Mouse (Mus musculus): ENCODE measurements at regions not wholly inside any gene's neighbourhood (a gene's known extent, or its start where the extent isn't known, plus 50 kb on each side); places are given as distances from the start of the nearest gene placed in this dataset.

DNA sequence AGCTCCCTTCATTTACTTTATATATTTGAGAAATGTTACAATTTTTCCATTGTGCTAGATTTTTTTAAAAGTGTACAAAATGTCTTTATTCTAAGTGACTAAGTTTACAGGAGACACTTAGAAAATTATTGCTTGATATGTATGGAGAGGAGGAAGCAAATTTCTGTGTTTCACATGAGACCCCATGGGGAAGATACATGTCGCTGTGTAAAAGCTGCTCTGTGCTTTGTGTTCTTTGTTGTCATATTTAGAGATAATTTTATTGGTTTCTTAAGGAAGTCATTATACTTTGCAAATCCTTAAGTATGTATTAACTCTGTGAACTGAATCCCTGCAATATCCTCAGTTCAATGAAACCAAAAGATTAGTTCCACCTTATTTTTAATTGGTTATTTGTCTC, 406.0 kb upstream of the 1700003H04Rik start:
- no peaks in the 10 kb centered on the region for H3K4me1 ChIP-seq (replicated peaks; ENCODE audit: insufficient read depth, low read length)
- no peak overlapping the region for H3K27ac ChIP-seq
- no peak overlapping the region for H3K4me2 ChIP-seq (ENCODE audit: low read length)
- no peak overlapping the region for H3K9ac ChIP-seq (ENCODE audit: low read depth, low read length)
- DNase-seq (ENCODE audit: low spot score) (no peak), ATAC-seq (replicated peaks; ENCODE audit: low FRiP score, low read depth) (no peak)
- no peaks in the 10 kb centered on the region for H3K36me3 ChIP-seq (ENCODE audit: insufficient read depth, low read length)
- H3K4me3 ChIP-seq (replicated peaks; ENCODE audit: low read depth, low read length), result no peak overlapping the region
- no peaks in the 10 kb centered on the region for H3K27me3 ChIP-seq (ENCODE audit: insufficient read depth, low read length)
- H3K9me3 ChIP-seq (replicated peaks; ENCODE audit: low read length), result no peaks in the 10 kb centered on the region
- no peak for TF ChIP-seq CTCF (IDR thresholded peaks at IDR 0.05; ENCODE audit: low read depth)
- 85% methylated on average over 1 of the region's 1 CpGs for WGBS

DNA sequence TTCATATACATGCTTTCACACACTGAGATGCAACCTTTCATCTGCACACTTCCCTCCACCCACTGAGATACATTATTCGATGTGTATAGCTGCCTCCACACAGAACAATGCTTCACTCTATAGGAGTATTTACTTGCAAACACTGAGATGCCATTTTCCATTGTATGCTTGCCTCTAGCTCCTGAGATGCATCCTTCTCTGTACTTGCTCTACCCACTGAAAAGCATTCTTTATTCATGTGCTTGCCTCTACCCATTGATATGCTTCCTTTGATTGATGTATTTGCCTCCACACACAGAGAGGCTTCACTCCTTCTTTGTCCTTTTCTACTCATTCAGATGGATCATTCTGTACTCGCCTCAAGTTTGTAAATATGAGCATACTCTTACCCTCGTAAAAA, 405.6 kb upstream of the 1700003H04Rik start:
- Histone ChIP-seq H3K4me2 (ENCODE audit: low read length) (no peak overlapping the region), H3K27ac (no peak overlapping the region), H3K4me3 (replicated peaks; ENCODE audit: low read depth, low read length) (no peak overlapping the region), H3K4me1 (replicated peaks; ENCODE audit: insufficient read depth, low read length) (no peaks in the 10 kb centered on the region), H3K9ac (ENCODE audit: low read depth, low read length) (no peak overlapping the region), H3K36me3 (ENCODE audit: insufficient read depth, low read length) (no peaks in the 10 kb centered on the region), H3K27me3 (ENCODE audit: insufficient read depth, low read length) (no peaks in the 10 kb centered on the region), H3K9me3 (replicated peaks; ENCODE audit: low read length) (no peaks in the 10 kb centered on the region)
- ATAC-seq (replicated peaks; ENCODE audit: low FRiP score, low read depth) (no peak), DNase-seq (ENCODE audit: low spot score) (no peak)
- 84% methylated on average over 3 of the region's 3 CpGs for WGBS
- no peak for TF ChIP-seq CTCF (IDR thresholded peaks at IDR 0.05; ENCODE audit: low read depth)

DNA sequence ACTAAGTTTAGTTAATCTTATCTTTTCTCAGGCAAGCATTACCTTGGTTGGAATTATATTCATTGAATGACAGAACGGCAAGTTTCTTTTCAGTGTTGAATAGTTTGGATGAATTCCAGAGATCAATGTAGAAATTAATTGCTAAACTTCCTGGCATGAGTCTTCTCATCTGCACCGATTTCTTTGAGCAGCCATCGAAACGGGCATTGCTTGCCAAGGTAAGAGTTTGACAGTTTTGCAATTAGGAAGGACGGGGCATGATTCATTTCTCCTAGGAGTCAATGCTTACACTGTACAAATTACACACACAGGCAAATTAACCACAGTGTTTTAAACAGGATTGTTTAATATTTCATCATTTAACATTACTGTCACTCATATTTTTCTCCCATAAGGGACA, 404.5 kb upstream of the 1700003H04Rik start:
- no peaks in the 10 kb centered on the region for H3K4me1 ChIP-seq (replicated peaks; ENCODE audit: insufficient read depth, low read length)
- WGBS, result 88% methylated on average over 5 of the region's 5 CpGs

DNA sequence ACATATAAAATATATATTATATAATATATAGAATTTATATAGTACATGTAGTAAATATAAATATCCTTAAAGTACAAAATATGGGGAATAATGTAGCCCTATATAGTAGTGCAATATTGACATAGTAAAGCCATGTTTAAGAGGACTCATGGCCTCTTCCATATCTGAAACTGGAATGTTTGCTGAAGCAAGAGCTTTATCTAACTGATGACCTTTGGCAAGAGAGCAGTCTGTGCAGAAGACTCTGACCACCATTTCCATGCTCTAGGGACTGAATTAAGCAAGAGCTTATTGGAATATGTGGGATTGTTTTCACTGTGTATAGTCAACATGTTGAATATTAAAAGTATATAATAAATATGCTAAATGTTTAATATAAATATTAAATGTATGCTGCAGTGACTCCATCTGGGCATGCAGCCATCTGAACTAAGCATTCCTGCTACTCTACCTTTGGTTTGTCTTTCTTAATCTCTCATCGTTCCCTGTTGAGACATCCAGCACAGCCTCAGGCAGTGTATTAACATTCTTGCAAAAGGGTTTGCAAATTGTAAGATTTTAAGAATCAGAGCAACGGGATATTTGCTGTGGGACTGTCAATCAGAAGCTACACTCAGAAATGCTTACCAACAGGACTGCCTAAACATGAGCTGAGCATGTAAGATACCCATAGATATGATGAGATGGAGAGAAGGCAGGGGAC, 354.4 kb upstream of the 1700003H04Rik start:
- H3K27me3 ChIP-seq (ENCODE audit: insufficient read depth, low read length), result no peaks in the 10 kb centered on the region
- H3K9ac ChIP-seq (ENCODE audit: low read depth, low read length), result no peak overlapping the region
- H3K9me3 ChIP-seq (replicated peaks; ENCODE audit: low read length), result no peaks in the 10 kb centered on the region
- H3K4me3 ChIP-seq (replicated peaks; ENCODE audit: low read depth, low read length), result no peak overlapping the region
- ATAC-seq (replicated peaks; ENCODE audit: low FRiP score, low read depth) (no peak), DNase-seq (ENCODE audit: low spot score) (no peak)
- WGBS, result 89% methylated on average over 2 of the region's 2 CpGs
- H3K4me1 ChIP-seq (replicated peaks; ENCODE audit: insufficient read depth, low read length), result no peaks in the 10 kb centered on the region
- no peak overlapping the region for H3K27ac ChIP-seq
- H3K4me2 ChIP-seq (ENCODE audit: low read length), result no peak overlapping the region
- no peak for TF ChIP-seq CTCF (IDR thresholded peaks at IDR 0.05; ENCODE audit: low read depth)
- H3K36me3 ChIP-seq (ENCODE audit: insufficient read depth, low read length), result no peaks in the 10 kb centered on the region

More for the DNA sequence above, 404.5 kb upstream of the 1700003H04Rik start:
- H3K4me3 ChIP-seq (replicated peaks; ENCODE audit: low read depth, low read length), result no peak overlapping the region
- H3K27me3 ChIP-seq (ENCODE audit: insufficient read depth, low read length), result no peaks in the 10 kb centered on the region
- ATAC-seq (replicated peaks; ENCODE audit: low FRiP score, low read depth) (no peak), DNase-seq (ENCODE audit: low spot score) (no peak)
- TF ChIP-seq CTCF (IDR thresholded peaks at IDR 0.05; ENCODE audit: low read depth), result no peak
- no peak overlapping the region for H3K27ac ChIP-seq
- no peak overlapping the region for H3K9ac ChIP-seq (ENCODE audit: low read depth, low read length)
- H3K36me3 ChIP-seq (ENCODE audit: insufficient read depth, low read length), result no peaks in the 10 kb centered on the region
- H3K9me3 ChIP-seq (replicated peaks; ENCODE audit: low read length), result no peaks in the 10 kb centered on the region
- H3K4me2 ChIP-seq (ENCODE audit: low read length), result no peak overlapping the region

- Histone ChIP-seq H3K27me3 (ENCODE audit: insufficient read depth, low read length) (no peaks in the 10 kb centered on the region), H3K4me1 (replicated peaks; ENCODE audit: insufficient read depth, low read length) (no peaks in the 10 kb centered on the region), H3K4me3 (replicated peaks; ENCODE audit: low read depth, low read length) (no peak overlapping the region), H3K9ac (ENCODE audit: low read depth, low read length) (no peak overlapping the region), H3K4me2 (ENCODE audit: low read length) (no peak overlapping the region), H3K27ac (no peak overlapping the region), H3K9me3 (replicated peaks; ENCODE audit: low read length) (no peaks in the 10 kb centered on the region), H3K36me3 (ENCODE audit: insufficient read depth, low read length) (no peaks in the 10 kb centered on the region)
- DNase-seq (ENCODE audit: low spot score), result no peak
- no peak for ATAC-seq (replicated peaks; ENCODE audit: low FRiP score, low read depth)
- 90% methylated on average over 1 of the region's 1 CpGs for WGBS
- TF ChIP-seq CTCF (IDR thresholded peaks at IDR 0.05; ENCODE audit: low read depth), result no peak
These were observed 351.8 kb upstream of the 1700003H04Rik start for GRCm38 (mm10) chr3:124932655-124933054.

GRCm38 (mm10) chr3:124930773-124931607, 350.1 kb upstream of the 1700003H04Rik start:
- 33% methylated on average over 15 of the region's 15 CpGs for WGBS
- no peaks in the 10 kb centered on the region for H3K36me3 ChIP-seq (ENCODE audit: insufficient read depth, low read length)
- H3K9ac ChIP-seq (ENCODE audit: low read depth, low read length), result no peak overlapping the region
- TF ChIP-seq CTCF (IDR thresholded peaks at IDR 0.05; ENCODE audit: low read depth), result no peak
- no peak for ATAC-seq (replicated peaks; ENCODE audit: low FRiP score, low read depth)
- no peak overlapping the region for H3K4me3 ChIP-seq (replicated peaks; ENCODE audit: low read depth, low read length)
- peak overlapping the region; percentile 23; the same call in 1 of the 2 replicates for H3K4me2 ChIP-seq (ENCODE audit: low read length)
- H3K27me3 ChIP-seq (ENCODE audit: insufficient read depth, low read length), result no peaks in the 10 kb centered on the region
- DNase-seq (ENCODE audit: low spot score), result peak; percentile 15
- no peaks in the 10 kb centered on the region for H3K4me1 ChIP-seq (replicated peaks; ENCODE audit: insufficient read depth, low read length)
- no peak overlapping the region for H3K27ac ChIP-seq
- H3K9me3 ChIP-seq (replicated peaks; ENCODE audit: low read length), result no peaks in the 10 kb centered on the region

Measured in kidney, postnatal 0 days (tissue).